Mouse (Mus musculus) G1E-ER4 (cell line): ENCODE data around the gene Ice1. TPM values are rescaled to one million over a fixed set of nuclear protein-coding genes. Genes with fewer than 3 reads are reported as not detected.

Experiments
- GATA1 ChIP-seq: IDR thresholded peaks from one replicate; pipeline ENCODE4 v1.8.0; 2012; ENCODE audit warnings: low read length, inconsistent platforms
- polyA plus RNA-seq: library from polyadenylated mRNA; stranded (reverse); fragments of >175 nt; gene quantifications from 2 replicates; pipeline ENCODE4 v1.2.3, GENCODE M21; 2012

The Ice1 gene
- polyA plus RNA-seq, 1 experiment: 9.2 TPM

- no peak for TF ChIP-seq GATA1
These were observed 26.7 kb downstream of the Ice1 start for GRCm38 (mm10) chr13:70610431-70611420.

GRCm38 (mm10) chr13:70609632-70610031, 27.8 kb downstream of the Ice1 start:
- no peak for TF ChIP-seq GATA1

GRCm38 (mm10) chr13:70605366-70605765, 32.1 kb downstream of the Ice1 start:
- no peak for TF ChIP-seq GATA1

- TF ChIP-seq GATA1: no peak
These were observed 32.7 kb downstream of the Ice1 start for GRCm38 (mm10) chr13:70604723-70605122.

GRCm38 (mm10) chr13:70601566-70601965, 35.9 kb downstream of the Ice1 start:
- no peak for TF ChIP-seq GATA1

- no peak for TF ChIP-seq GATA1
These were observed 37.3 kb downstream of the Ice1 start for GRCm38 (mm10) chr13:70599964-70600619.

- no peak for TF ChIP-seq GATA1
These were observed 38.5 kb downstream of the Ice1 start for GRCm38 (mm10) chr13:70598941-70599340.

- no peak for TF ChIP-seq GATA1
These were observed 40.5 kb downstream of the Ice1 start for GRCm38 (mm10) chr13:70596901-70597300.

- no peak for TF ChIP-seq GATA1
These were observed 47.1 kb downstream of the Ice1 start for GRCm38 (mm10) chr13:70590248-70590762.

GRCm38 (mm10) chr13:70586969-70587368, 50.5 kb downstream of the Ice1 start:
- TF ChIP-seq GATA1: no peak

- TF ChIP-seq GATA1: no peak
These were observed 54.9 kb downstream of the Ice1 start for GRCm38 (mm10) chr13:70582517-70582916.

GRCm38 (mm10) chr13:70581509-70581908, 55.9 kb downstream of the Ice1 start:
- no peak for TF ChIP-seq GATA1

- no peak for TF ChIP-seq GATA1
These were observed 63.2 kb downstream of the Ice1 start for GRCm38 (mm10) chr13:70574216-70574615.

- TF ChIP-seq GATA1: no peak
These were observed 69.5 kb downstream of the Ice1 start for GRCm38 (mm10) chr13:70567889-70568288.

GRCm38 (mm10) chr13:70553456-70553855, 84.0 kb downstream of the Ice1 start:
- no peak for TF ChIP-seq GATA1

GRCm38 (mm10) chr13:70547457-70547856, 90.0 kb downstream of the Ice1 start:
- TF ChIP-seq GATA1: no peak
